Mouse (Mus musculus) hematopoietic stem cell, adult 5-6 weeks (primary cell): ENCODE data around the gene Olfr744. TPM values are rescaled to one million over a fixed set of nuclear protein-coding genes. Genes with fewer than 3 reads are reported as not detected.
"Not testable (repeated sequence)": the region's sequence is repeated elsewhere in the genome, so short reads cannot be mapped to it uniquely, and the experiment has no call there.

Experiments used
- ATAC-seq, 2 experiments: fragments of 125-278 bp in 1 of 2; replicated peaks in 1 of 2; 2 replicates each; pipeline ENCODE4 v1.8.0; 2016 to 2017; ENCODE audit warnings: inconsistent platforms in 2 of 2, mild to moderate bottlenecking in 2 of 2, moderate number of reproducible peaks in 2 of 2, low read depth in 1 of 2, moderate TSS enrichment in 1 of 2; ENCODE audit not compliant: low FRiP score in 2 of 2, poor library complexity in 2 of 2, severe bottlenecking in 2 of 2, insufficient read depth in 1 of 2, low TSS enrichment in 1 of 2
- total RNA-seq: library from RNA; stranded (forward); fragments of 172-1452, 232-1000 nt; gene quantifications from 2 replicates; pipeline ENCODE4 v1.2.3, GENCODE M21; 2017

Gene Olfr744
- total RNA-seq: not detected in 2 replicates

DNA sequence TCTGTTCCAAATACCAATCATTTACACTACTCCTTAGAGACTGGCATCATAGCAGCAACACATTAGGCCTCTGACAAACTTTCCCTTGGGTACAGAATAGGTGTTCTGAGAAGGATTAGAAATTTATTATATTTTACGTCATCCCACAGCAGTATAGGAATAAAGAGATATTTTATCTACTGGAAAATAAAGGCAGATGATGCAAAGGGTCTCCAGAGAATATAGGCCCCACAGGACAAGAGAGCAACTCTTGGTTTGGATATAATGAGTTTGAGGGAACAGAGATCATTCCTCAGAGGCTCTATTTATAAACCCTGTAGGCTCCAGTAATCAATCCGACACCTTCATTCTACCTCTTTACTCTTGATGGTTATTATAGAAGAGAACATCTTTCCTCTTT lies at the start of gene Olfr744:
TSS of gene Olfr744 (plus strand) at position 301 of the 400 bp plus-strand sequence.
- no peak for ATAC-seq

DNA sequence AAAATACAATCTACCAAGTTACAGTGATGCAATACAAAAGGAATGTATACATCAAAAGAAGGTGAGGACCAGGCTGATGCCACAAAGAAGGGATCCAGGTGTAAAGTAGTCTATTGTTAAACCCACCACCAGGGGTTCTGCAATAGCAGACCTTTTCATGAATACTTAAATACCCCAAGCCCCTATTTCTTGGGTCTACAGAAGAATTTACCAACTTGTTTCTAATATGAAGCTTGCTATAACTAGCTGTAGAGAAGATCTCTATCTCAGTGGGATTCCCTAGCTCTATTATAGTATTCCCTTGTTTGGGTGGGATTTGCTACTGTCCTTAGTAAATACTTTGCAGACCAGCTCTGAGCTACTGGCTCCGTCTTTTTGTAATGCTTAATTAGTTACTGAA lies 41.6 kb upstream of the Olfr744 start:
- ATAC-seq: not testable (repeated sequence)

DNA sequence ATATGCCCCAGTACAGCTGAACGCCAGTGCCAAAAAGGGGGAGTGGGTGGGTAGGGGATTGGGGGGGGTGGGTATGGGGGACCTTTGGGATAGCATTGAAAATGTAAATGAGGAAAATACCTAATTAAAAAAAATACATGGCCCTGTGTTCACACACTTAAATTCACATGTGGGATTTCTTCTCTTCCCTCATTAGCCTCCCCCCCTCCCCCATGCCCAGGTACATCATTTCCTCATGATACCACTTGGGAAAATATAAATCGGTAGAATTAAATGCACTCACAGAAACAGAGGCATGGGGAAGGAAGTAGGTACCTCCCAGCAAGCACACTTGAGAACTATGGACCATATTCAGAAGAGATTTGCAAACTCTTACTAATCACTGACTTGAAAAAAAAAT lies 24.4 kb downstream of the Olfr744 start, which contains the start of gene Olfr745:
TSS of gene Olfr745 (plus strand) at position 301 of the 400 bp plus-strand sequence.
- no peak for ATAC-seq

DNA sequence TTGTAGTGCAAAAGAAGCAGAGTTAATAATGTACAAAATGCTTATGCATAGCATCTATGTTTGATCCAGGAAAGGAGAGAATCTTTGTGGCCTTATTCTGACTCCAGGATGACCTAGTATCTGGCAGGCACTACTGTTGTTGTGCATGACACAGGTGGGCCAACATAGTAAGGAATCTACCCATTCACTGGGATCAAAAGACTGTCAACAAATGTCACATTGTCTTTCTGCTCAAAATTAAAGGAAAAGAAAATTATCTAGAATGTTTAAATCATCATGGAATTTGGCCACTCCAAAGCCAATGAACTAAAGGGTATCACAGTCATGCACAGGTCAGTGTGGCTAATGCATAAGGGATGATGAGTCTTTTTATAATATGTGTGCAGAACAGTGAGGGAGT lies 32.1 kb downstream of the Olfr744 start, which contains the start of gene Olfr746:
TSS of gene Olfr746 (plus strand) at position 301 of the 400 bp plus-strand sequence.
- ATAC-seq: no peak

Other genes starting within 250 kb of the Olfr744 start
- gene Olfr736, start 233.7 kb upstream of the Olfr744 start, total RNA-seq: not detected in 2 replicates
- not detected in 2 replicates for gene Olfr738, start 207.3 kb upstream of the Olfr744 start, total RNA-seq
- not detected in 2 replicates for gene Olfr739, start 196.3 kb upstream of the Olfr744 start, total RNA-seq
- not detected in 2 replicates for gene Olfr740, start 169.3 kb upstream of the Olfr744 start, total RNA-seq
- not detected in 2 replicates for gene Olfr741, start 142.1 kb upstream of the Olfr744 start, total RNA-seq
- gene Olfr742, start 111.3 kb upstream of the Olfr744 start, total RNA-seq: not detected in 2 replicates
- not detected in 2 replicates for gene Olfr743, start 93.0 kb upstream of the Olfr744 start, total RNA-seq
- gene Olfr745, start 24.5 kb downstream of the Olfr744 start, total RNA-seq: not detected in 2 replicates
- gene Olfr746, start 32.2 kb downstream of the Olfr744 start, total RNA-seq: not detected in 2 replicates
- not detected in 2 replicates for gene Olfr747, start 78.3 kb downstream of the Olfr744 start, total RNA-seq
- not detected in 2 replicates for gene Olfr748, start 92.5 kb downstream of the Olfr744 start, total RNA-seq
- gene Olfr749, start 130.2 kb downstream of the Olfr744 start, total RNA-seq: not detected in 2 replicates
- gene Ttc5, start 170.6 kb downstream of the Olfr744 start, total RNA-seq: 38.0 and 55.2 TPM in 2 replicates
- gene Ccnb1ip1, start 192.9 kb downstream of the Olfr744 start, total RNA-seq: not detected in 2 replicates
- gene Parp2, start 193.0 kb downstream of the Olfr744 start, total RNA-seq: 91.4 and 97.5 TPM in 2 replicates